Mouse (Mus musculus) stomach, embryonic 15.5 days (tissue): Measurements from ENCODE around the gene Cdca8. TPM values are rescaled to one million over a fixed set of nuclear protein-coding genes. Genes with fewer than 3 reads are reported as not detected.
"Not testable (repeated sequence)": the region's sequence is repeated elsewhere in the genome, so short reads cannot be mapped to it uniquely, and the experiment has no call there.

Source experiments
- ATAC-seq: fragments of 200-750 bp; cut with Nextera tagmentation; 2 replicates; pipeline ENCODE4 v1.8.0; 2017; ENCODE audit warnings: low read depth, moderate number of reproducible peaks, moderate TSS enrichment; ENCODE audit not compliant: insufficient read depth, low FRiP score
- H3K27ac ChIP-seq: fragments of 300-500 bp; sonication (generic); 2 replicates; pipeline ENCODE4 v1.5.1; 2015; ENCODE audit warnings: mild to moderate bottlenecking, inconsistent platforms
- H3K27me3 ChIP-seq: fragments of 300-500 bp; sonication (generic); replicated peaks from 2 replicates; pipeline ENCODE4 v1.6.1; 2015; ENCODE audit warnings: inconsistent platforms
- H3K36me3 ChIP-seq: fragments of 300-500 bp; sonication (generic); 2 replicates; pipeline ENCODE4 v1.6.1; 2015; ENCODE audit warnings: inconsistent platforms
- H3K4me1 ChIP-seq: fragments of 300-500 bp; sonication (generic); 2 replicates; pipeline ENCODE4 v1.6.1; 2015; ENCODE audit warnings: inconsistent platforms
- H3K4me2 ChIP-seq: fragments of 300-500 bp; sonication (generic); 2 replicates; pipeline ENCODE4 v1.6.1; 2015; ENCODE audit warnings: mild to moderate bottlenecking, inconsistent platforms
- H3K4me3 ChIP-seq: fragments of 300-500 bp; sonication (generic); replicated peaks from 2 replicates; pipeline ENCODE4 v1.5.1; 2015; ENCODE audit warnings: inconsistent platforms
- H3K9ac ChIP-seq: fragments of 300-500 bp; sonication (generic); 2 replicates; pipeline ENCODE4 v1.6.1; 2015; ENCODE audit warnings: inconsistent platforms
- H3K9me3 ChIP-seq: fragments of 300-500 bp; sonication (generic); 2 replicates; pipeline ENCODE4 v1.6.1; 2016; ENCODE audit warnings: inconsistent platforms
- WGBS: fragments of 180-500 bp; shearing (Covaris S2); methylation state at CpG from one replicate; pipeline ENCODE4 v1.1.7; 2015; 5-methylcytosine and 5-hydroxymethylcytosine counted together
- polyA plus RNA-seq: library from polyadenylated mRNA; unstranded; fragments of >200 nt; fragmentation: Nextera tagmentation; extraction: Ambion mirVana; gene quantifications from 2 replicates; pipeline ENCODE4 v1.2.1, GENCODE M21; 2015

The Cdca8 gene
- 118 and 128 TPM in 2 replicates for polyA plus RNA-seq

- H3K27ac ChIP-seq, H3K4me2 ChIP-seq, H3K27me3 ChIP-seq, H3K9ac ChIP-seq, ATAC-seq, H3K4me3 ChIP-seq, H3K9me3 ChIP-seq: not testable (repeated sequence)
- Histone ChIP-seq H3K4me1 (peaks cover 16% of the 10 kb centered on the region), H3K36me3 (0 out of 2 replicates have a peak, but pooled peaks cover 12% of the 10 kb centered on the region)
- 93% methylated on average over 4 of the region's 4 CpGs for WGBS
Measured at GRCm38 (mm10) chr4:124939211-124939610, at the start of gene Cdca8. TSS of gene Cdca8 (minus strand) at chr4:124939311.

DNA sequence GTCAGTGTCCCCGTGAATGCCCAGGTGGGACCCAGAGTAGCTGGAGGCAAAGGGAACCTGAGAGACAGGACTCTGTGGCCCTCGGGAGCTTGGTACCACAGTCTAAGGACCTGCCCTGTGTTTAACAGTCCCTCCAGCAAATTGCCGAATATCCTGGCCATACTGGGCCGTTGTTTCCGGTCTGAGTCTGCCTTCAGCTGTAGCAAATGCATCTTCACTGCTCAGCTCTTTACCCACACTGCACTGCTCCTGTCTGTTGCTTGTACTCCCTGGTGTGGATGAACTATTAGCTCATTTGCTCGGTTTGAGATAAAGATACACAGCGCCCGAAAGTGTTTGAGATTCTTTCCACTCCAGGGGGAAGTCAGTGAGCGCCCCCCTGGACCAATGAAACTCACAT lies 49.3 kb upstream of the Cdca8 start:
- Histone ChIP-seq H3K4me2 (peak overlapping the region; percentile 19; the same call in 1 of the 2 replicates), H3K9ac (no peak overlapping the region), H3K27ac (no peak overlapping the region), H3K36me3 (no peaks in the 10 kb centered on the region), H3K27me3 (peaks cover 71% of the 10 kb centered on the region), H3K9me3 (no peaks in the 10 kb centered on the region), H3K4me3 (0 out of 2 replicates have a peak overlapping the region, but pooled peaks have one; percentile 4), H3K4me1 (peaks cover 33% of the 10 kb centered on the region)
- 15% methylated on average over 9 of the region's 9 CpGs for WGBS
- no peak for ATAC-seq

DNA sequence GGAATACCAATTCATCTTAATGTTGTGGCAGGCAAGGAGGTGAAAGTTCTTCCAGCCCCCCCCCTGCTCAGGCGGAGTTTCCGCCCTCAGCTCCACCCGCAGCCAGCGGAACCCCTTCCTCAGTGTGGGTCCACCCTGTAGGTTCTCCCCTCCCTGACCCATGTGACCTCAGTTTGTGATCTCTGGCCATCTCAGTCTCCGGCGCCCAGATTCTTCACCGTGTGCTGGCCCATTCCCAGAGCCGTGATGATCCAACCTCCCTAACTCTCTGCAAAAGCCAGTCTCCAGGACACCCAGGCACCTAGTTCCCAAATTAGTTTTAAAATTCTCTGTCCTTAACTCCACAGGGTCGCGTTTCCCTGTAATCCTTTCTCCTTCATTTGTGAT lies 48.6 kb upstream of the Cdca8 start:
- Histone ChIP-seq H3K4me3 (no peak overlapping the region), H3K9me3 (no peaks in the 10 kb centered on the region), H3K27me3 (peaks cover 77% of the 10 kb centered on the region), H3K27ac (no peak overlapping the region), H3K9ac (no peak overlapping the region), H3K4me1 (peaks cover 33% of the 10 kb centered on the region), H3K36me3 (no peaks in the 10 kb centered on the region), H3K4me2 (no peak overlapping the region)
- no peak for ATAC-seq
- 17% methylated on average over 10 of the region's 10 CpGs for WGBS

DNA sequence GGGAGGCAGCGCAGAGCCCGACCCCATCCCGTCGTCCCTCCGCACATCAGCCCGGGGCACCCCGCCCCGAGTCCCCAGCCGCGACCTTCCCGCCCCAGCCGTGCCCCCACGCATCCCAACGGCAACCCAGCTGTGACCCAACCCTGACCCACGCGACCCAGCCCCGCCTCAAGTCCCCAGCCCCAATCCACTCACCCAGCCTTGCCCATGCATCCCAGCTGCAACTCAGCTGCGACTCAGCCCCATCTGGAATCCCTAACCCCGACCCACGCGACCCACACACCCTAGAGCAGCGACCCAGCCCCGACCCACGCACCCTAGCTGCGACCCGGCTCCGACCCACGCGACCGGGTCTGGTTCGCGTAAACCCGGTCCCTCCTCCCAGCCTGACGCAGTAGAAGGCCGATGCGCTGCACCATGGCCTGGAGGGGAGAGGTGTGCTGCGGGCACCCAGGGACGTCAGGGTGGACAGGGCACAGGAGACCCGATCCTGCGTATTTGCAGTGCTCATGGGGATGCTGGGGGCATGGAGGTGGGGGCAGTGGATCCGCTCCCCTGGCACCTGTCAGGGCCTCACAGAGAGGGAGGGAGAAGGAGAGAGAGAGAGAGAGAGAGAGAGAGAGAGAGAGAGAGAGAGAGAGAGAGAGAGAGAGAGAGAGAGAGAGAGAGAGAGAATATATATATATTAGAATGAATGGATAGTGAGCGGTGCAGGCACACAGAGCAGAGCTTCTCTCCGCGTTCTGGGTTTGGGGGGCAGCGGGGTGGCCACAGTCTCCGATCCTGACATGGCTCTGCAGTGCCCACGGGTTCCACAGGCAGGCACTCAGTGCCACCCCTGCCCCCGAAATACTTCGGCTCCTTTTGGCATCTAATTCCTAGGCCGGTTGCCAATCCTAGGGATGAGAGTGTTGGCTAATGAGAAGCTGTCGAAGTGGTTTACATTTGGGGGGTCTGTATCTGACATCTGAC lies 47.9 kb upstream of the Cdca8 start:
- H3K36me3 ChIP-seq = no peaks in the 10 kb centered on the region
- H3K9ac ChIP-seq = no peak overlapping the region
- H3K4me1 ChIP-seq = peaks cover 33% of the 10 kb centered on the region
- peak overlapping the region; percentile 86 for H3K4me2 ChIP-seq
- peak overlapping the region; percentile 52 for H3K4me3 ChIP-seq
- peaks cover 77% of the 10 kb centered on the region for H3K27me3 ChIP-seq
- 3% methylated on average over 51 of the region's 51 CpGs for WGBS
- no peak overlapping the region for H3K27ac ChIP-seq
- no peaks in the 10 kb centered on the region for H3K9me3 ChIP-seq
- no peak for ATAC-seq

DNA sequence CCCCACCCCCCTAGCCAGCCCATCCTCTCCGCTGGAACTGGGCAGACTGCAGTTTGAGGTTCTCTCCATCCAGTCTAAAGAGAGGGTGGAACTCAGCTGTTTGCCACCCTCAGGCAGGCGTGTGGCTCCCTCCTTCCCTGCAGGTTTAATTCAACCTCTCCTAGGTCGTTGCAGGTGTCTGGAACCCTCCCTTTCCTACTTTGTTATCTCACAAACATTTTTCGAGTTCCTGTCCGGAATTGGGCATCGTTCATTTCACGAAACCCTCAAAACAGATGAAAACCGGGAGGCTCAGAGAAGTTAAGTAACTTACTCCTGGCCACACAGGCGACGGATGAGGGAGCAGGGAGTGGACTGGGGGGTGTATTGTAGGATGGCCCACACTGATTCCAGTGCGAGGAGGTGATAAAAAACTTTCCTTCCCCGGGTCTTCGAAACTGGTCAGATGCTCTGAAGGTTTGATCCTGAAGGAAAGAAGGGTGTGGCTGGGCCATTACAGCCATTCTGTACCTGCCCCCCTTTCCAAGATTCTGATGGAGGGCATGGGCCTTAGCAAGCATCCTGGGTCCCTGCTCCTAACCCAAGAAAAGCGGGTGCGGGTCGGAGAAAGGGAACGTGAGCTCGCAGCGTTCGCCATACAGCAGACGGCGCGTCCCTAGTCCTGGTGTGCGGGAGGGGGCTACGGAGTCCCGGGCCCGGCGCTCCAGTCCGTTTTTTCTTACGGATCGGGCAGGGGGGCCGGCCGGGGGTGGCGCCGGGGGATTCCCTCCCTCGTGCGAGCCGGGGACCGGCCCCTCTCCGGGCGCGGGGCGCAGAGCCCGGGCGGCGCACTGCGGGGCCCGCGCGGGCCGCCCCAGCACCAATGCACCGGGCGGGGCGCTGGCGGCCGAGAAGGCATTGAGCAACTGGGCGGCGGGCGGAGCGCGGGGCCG lies 46.8 kb upstream of the Cdca8 start, which contains the start of gene Rspo1:
Rspo1 (plus strand) TSS at position 760 of the 932 bp plus-strand sequence.
- Histone ChIP-seq H3K4me3 (peak within 1 kb of the TSS; percentile 52), H3K4me1 (peaks cover 33% of the 10 kb centered on the region), H3K27me3 (peaks cover 80% of the 10 kb centered on the region), H3K36me3 (no peaks in the 10 kb centered on the region), H3K4me2 (peak within 1 kb of the TSS; percentile 86), H3K9me3 (no peaks in the 10 kb centered on the region), H3K9ac (no peak within 1 kb of the TSS), H3K27ac (no peak within 1 kb of the TSS)
- 1% methylated on average over 56 of the region's 62 CpGs for WGBS
- ATAC-seq = no peak

DNA sequence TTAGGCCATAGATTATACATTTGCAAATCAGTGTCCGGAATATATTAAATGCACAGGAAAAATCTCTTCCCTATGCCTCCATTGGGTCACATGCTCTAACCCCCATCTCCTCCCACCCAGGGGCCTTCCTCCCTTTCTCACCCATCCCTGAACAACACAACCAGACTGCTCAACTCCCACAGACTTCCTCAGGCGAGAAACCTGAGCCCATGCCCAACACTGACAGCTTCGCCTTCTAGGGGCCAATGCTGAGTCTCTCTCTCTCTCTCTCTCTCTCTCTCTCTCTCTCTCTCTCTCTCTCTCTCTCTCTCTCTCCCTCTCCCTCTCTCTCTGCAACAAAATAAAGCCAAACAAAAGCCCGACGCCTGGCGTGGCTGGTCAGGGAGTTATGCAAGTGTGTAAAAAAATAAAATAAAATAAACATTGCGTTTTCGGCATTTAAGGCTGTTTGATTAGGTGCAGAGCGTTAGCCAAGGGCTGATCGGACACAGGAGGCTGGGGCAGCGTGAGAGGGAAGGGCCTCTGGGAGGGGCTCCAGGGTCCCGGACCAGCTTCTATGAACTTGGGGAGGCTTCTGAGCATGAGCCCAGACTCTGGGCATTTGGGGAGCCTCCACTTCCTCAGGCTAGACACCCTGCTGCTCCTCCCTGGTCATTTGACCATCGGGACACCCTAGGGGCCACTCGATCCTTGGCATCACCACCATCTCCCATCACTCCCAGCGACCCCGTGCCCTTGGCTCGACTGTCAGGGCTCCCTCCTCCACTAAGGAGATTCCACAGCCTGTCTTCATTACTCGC lies 46.0 kb upstream of the Cdca8 start:
- Histone ChIP-seq H3K9ac (no peak overlapping the region), H3K27me3 (peaks cover 79% of the 10 kb centered on the region), H3K9me3 (no peaks in the 10 kb centered on the region), H3K4me3 (no peak overlapping the region), H3K27ac (no peak overlapping the region), H3K36me3 (no peaks in the 10 kb centered on the region), H3K4me2 (peak overlapping the region; percentile 86), H3K4me1 (peaks cover 33% of the 10 kb centered on the region)
- no peak for ATAC-seq
- 5% methylated on average over 18 of the region's 18 CpGs for WGBS

DNA sequence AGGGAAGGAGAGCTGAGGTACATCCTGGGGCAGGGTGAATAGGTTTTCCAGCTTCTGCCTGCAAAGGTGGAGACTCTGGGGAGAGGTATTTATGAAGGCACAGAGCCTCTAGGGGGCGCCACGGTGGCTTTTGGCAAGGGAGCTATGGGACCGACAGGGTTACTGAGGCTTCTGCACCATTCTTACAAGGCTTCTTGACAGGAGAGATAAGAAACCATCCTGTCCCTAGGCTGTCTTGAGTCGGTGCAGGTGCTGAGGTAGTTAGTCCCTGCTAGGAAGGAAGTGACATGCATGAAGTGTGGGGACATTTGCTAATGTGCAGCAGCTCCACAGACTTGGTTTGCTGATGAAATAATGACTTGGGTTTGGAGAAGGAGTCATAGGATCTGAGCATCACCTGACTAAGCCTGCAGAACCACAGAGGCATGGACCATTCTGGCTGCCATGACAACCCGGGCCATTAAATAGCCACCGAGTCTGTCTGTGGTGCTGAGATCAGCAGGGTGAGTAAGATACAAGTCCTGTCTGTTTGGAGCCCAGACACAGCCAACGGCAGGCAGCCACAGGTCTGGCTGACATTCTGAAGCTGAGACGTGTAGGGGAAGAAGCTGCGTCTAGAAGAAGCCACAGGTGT lies 44.9 kb upstream of the Cdca8 start:
- no peak overlapping the region for H3K4me3 ChIP-seq
- H3K9me3 ChIP-seq = no peaks in the 10 kb centered on the region
- no peak for ATAC-seq
- H3K27ac ChIP-seq = no peak overlapping the region
- WGBS = 20% methylated on average over 9 of the region's 9 CpGs
- H3K9ac ChIP-seq = no peak overlapping the region
- H3K27me3 ChIP-seq = peaks cover 73% of the 10 kb centered on the region
- no peak overlapping the region for H3K4me2 ChIP-seq
- peaks cover 26% of the 10 kb centered on the region; the same call in 1 of the 2 replicates for H3K4me1 ChIP-seq
- no peaks in the 10 kb centered on the region for H3K36me3 ChIP-seq

DNA sequence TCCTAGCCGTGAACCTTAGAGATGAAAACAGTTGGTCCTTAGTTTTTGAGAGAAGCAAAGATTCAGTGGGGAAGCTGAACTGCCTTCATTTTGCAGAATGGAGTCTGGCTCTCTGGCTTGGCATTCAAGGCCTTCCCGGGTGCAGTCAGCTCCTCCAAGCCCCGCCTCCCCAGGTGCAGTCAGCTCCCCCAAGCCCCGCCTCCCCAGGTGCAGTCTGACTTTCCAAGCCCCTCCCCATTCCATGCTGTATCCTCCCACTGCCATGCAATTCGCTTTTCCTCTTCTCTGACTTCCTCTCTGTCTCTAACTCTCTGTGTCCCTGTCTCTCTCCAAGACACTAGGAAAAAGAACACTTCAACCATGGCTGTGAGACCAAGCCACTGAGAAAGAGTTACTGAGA lies 39.1 kb upstream of the Cdca8 start:
- Histone ChIP-seq H3K9me3 (no peaks in the 10 kb centered on the region), H3K36me3 (no peaks in the 10 kb centered on the region), H3K4me1 (no peaks in the 10 kb centered on the region), H3K4me3 (no peak overlapping the region), H3K27me3 (peaks cover 18% of the 10 kb centered on the region), H3K27ac (no peak overlapping the region), H3K4me2 (no peak overlapping the region), H3K9ac (no peak overlapping the region)
- ATAC-seq = 0 out of 2 replicates have a peak, but pooled peaks have one; percentile 56
- WGBS = 23% methylated on average over 5 of the region's 5 CpGs

- 74% methylated on average over 2 of the region's 2 CpGs for WGBS
Measured at GRCm38 (mm10) chr4:124973296-124973695, 34.2 kb upstream of the Cdca8 start.

GRCm38 (mm10) chr4:124972316-124972715 lies 33.2 kb upstream of the Cdca8 start:
- no peak for ATAC-seq

More at GRCm38 (mm10) chr4:124973296-124973695, 34.2 kb upstream of the Cdca8 start:
- ATAC-seq = no peak
- H3K36me3 ChIP-seq = no peaks in the 10 kb centered on the region
- no peaks in the 10 kb centered on the region for H3K9me3 ChIP-seq
- no peak overlapping the region for H3K4me3 ChIP-seq
- H3K27ac ChIP-seq = no peak overlapping the region
- H3K27me3 ChIP-seq = no peaks in the 10 kb centered on the region
- no peak overlapping the region for H3K4me2 ChIP-seq
- H3K9ac ChIP-seq = no peak overlapping the region
- no peaks in the 10 kb centered on the region for H3K4me1 ChIP-seq

More at GRCm38 (mm10) chr4:124972316-124972715, 33.2 kb upstream of the Cdca8 start:
- Histone ChIP-seq H3K27me3 (no peaks in the 10 kb centered on the region), H3K4me1 (no peaks in the 10 kb centered on the region), H3K27ac (no peak overlapping the region), H3K9me3 (no peaks in the 10 kb centered on the region), H3K36me3 (no peaks in the 10 kb centered on the region), H3K4me3 (no peak overlapping the region), H3K4me2 (no peak overlapping the region), H3K9ac (no peak overlapping the region)
- 53% methylated on average over 9 of the region's 9 CpGs for WGBS
